Mouse (Mus musculus): ENCODE measurements around the gene Arl5c. TPM values are rescaled to one million over a fixed set of nuclear protein-coding genes. Genes with fewer than 3 reads are reported as not detected.
"Not testable (repeated sequence)": the region's sequence is repeated elsewhere in the genome, so short reads cannot be mapped to it uniquely, and the experiment has no call there.

Arl5c gene
- total RNA-seq, 2 experiments from 2014 or later, result 0.26 TPM; not detected in 1

GRCm38 (mm10) chr11:97960907-97961306, 35.1 kb downstream of the Arl5c start:
- DNase-seq (ENCODE audit: low spot score), result no peak

- no peak for DNase-seq (ENCODE audit: low spot score)
Measured at GRCm38 (mm10) chr11:97959300-97959680, 36.7 kb downstream of the Arl5c start.

- no peak for DNase-seq (ENCODE audit: low spot score)
Measured at GRCm38 (mm10) chr11:97958641-97959299, 37.2 kb downstream of the Arl5c start.

DNA sequence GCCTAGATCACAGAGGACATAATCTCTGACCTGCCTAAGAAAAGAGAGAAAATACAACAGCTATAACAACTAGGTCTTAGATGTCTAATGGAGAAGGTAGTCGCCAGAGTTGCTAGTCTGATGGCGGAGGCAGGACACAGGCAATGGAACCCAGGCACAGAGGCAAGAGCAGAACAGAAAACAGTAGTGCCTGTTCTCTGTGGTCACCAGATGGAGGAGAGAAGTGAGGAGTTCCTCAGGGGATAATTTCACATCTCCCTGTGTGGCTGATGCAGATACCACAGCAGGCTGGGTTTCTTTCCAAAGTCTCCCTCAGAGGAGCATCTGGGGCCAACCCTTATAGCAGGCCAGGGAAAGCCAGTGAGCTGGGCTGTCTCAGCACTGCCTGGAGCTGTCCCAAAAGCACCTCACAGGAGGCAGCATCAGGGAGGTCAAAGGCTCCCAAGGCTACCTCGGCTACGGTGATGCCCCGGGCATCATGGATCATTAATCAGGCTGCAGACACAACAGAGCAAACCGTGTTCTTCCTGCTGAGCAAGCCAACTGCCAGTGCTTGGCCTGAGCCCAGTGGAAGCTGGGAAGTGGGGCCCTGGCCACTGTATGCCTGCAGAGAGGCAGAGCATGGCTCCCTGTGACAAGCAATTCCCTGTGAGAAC, 38.9 kb downstream of the Arl5c start:
- no peak for DNase-seq (ENCODE audit: low spot score)

- DNase-seq (ENCODE audit: low spot score), result no peak
Measured at GRCm38 (mm10) chr11:97955915-97956314, 40.1 kb downstream of the Arl5c start.

DNA sequence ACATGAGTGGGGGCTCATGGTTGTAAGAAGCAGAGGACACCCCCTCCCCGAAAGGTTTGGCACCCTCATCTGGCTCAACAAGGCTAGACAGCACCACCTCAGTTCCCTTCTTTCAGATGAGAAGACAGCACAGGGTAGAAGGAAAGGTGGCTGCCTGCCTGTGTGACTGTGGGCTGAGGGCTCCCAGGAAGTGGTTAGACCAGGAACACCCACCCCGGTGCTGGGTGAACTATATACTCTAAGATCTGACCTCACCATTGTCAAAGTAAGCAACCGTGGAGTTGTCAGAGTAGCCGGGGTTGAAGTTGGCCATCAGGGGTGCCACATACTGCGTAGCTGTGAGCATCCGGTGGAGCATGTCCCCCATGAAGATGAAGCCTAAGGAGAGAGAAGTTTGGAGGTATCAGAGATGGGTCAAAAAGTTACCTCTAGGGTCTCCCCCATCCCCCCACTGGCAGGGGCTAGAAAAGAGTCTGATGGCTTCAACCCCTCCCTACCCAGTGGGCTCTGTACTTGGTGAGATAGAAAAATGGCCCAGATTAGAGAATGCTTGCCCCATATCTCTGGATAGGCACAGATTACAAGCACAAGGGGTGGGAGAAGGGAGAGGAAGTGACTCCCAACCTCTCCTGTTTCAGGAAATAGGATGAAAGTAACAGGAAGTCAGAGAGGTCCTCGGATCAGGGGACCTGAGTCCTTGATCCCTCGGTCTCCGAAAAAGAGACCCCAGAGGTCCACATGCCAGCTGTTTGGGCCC, 40.7 kb downstream of the Arl5c start:
- no peak for DNase-seq (ENCODE audit: low spot score)

DNA sequence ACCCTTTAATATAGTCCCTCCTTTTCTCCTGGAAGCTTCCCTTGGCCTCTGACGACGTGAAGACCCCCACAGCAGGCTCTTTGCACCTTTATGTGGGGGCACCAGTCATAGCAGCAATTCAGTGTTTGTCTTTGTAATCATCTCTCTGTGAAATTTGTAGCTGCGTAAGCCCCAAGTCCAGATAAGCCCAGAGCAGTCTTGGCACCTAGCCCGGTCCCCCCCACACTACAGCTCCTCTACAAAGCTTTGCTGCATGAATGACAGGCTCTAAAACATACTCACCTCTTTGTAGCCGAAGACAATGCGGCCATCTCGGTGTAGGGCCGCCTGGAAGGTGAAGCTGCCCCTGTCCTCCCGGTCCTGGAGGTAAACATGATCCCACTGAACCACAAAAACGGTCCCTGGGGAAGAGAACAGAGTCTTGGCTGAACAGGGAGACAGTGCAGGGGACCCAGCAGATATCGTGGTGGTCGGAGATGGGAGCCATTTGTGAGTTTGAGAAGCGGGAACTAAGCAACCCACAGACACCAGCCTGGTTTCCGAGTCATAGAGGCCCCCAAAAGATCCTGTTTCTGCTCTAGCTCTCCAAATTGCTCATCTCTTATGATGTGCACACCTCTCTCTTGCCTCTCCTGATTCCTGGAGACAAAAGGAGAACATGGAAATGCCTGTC, 41.4 kb downstream of the Arl5c start:
- no peak for DNase-seq (ENCODE audit: low spot score)

- DNase-seq (ENCODE audit: low spot score), result no peak
Measured at GRCm38 (mm10) chr11:97953939-97954275, 42.1 kb downstream of the Arl5c start.

- DNase-seq (ENCODE audit: low spot score), result no peak
Measured at GRCm38 (mm10) chr11:97953179-97953938, 42.6 kb downstream of the Arl5c start.

- DNase-seq (ENCODE audit: low spot score), result no peak
Measured at GRCm38 (mm10) chr11:97952367-97953006, 43.5 kb downstream of the Arl5c start.

GRCm38 (mm10) chr11:97949703-97950475, 46.1 kb downstream of the Arl5c start:
- no peak for DNase-seq (ENCODE audit: low spot score)

- no peak for DNase-seq (ENCODE audit: low spot score)
Measured at GRCm38 (mm10) chr11:97947426-97947825, 48.6 kb downstream of the Arl5c start.

DNA sequence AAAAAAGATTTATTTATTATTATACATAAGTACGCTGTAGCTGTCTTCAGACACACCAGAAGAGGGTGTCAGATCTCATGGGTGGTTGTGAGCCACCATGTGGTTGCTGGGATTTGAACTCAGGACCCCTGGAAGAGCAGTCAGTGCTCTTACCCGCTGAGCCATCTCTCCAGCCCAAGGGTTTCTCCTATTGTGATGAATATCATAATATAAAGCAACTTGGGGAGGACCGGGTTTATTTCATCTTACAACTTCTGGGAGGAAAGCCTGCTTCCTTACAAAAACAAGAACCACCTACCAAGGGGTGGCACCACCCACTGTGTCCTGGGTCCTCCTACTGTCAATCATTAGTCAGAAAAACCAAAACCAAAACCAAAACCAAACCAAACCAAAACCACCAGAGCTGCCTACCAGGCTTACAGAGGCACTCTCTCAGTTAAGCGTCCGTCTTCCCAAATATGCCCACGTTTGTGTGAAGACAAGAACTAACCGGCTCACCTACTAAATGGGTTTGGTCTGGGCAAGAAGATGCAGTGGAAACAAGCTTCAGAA, 50.2 kb downstream of the Arl5c start:
- not testable (repeated sequence) for DNase-seq (ENCODE audit: low spot score)

DNA sequence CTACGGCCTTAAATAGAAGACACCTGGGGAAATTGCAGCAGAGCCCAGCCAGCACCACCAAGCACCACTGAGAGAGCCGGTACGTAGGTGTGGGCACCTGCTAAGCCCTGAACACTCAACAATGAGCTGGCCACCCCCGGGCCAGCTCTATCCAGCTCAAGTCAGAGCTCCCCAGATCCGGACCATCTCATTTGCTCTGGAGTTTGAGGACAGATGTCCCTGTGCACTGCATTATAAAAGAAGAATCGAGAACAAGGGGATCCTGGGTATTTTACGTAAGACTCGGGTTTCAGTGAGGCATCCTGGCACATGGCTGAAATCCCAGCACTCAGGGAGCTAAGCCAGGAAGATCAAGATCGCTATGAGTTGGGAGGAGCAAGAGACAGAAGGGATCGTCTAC, 51.0 kb downstream of the Arl5c start:
- no peak for DNase-seq (ENCODE audit: low spot score)

DNA sequence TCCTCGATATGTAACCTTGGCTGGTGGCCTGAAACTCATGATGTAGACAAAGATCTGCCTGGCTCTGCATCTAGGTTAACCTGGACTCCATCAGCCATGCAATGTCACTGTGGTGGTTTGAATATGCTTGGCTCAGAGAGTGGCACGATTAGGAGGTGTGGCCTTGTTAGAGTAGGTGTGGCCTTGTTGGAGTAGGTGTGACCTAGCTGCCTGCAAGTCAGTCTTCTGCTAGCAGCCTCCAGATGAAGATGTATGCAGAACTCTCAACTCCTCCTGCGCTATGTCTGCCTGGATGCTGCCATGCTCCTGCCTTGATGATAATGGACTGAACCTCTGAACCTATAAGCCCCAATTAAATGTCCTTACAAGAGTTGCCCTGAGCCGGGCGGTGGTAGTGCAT, 52.7 kb downstream of the Arl5c start:
- DNase-seq (ENCODE audit: low spot score), result no peak

- no peak for DNase-seq (ENCODE audit: low spot score)
Measured at GRCm38 (mm10) chr11:97942420-97943111, 53.4 kb downstream of the Arl5c start.
